Comparison of ENCODE assay signal across 16 mouse cellular contexts in genomic region chr14:29334216-29334615, GRCm38 (mm10).
DNase-seq lines count a peak whose midpoint lies in the region; TF ChIP-seq lines count a peak whose summit lies in the region.
"Had no signal": no experiment of that assay in that cellular context is flagged by ENCODE, and none has a peak within 500 bp of the region (broad histone marks: within the 10 kb centered on the region; RNA-seq: fewer than 3 reads in every experiment).

No protein-coding gene starts in this region.

- TF ChIP-seq EP300 in heart, adult 2 months (IDR thresholded peaks at IDR 0.05; ENCODE audit: insufficient read depth, low read depth, low read length), result no peak

- WGBS in heart, adult 2 months, result 76% methylated on average over 2 of the region's 2 CpGs

- peak; percentile 64 for DNase-seq in heart, adult 11 months
- no peak for DNase-seq in heart, adult 2 months
- peak; percentile 49 for DNase-seq in cerebellum, adult 8-10 months
- DNase-seq in cerebellum, postnatal 25 days, result peak; percentile 80 to 81
- DNase-seq in gastrocnemius, adult 18-20 months (ENCODE audit: low spot score), result no peak
- DNase-seq in spleen, postnatal 14 days (ENCODE audit: low spot score in 2 of 2), result no peak
- DNase-seq in kidney, postnatal 4 days, result no peak
- DNase-seq: adrenal gland, postnatal 14 days; forebrain, postnatal 0 days; gastrocnemius, adult 2 months; gastrocnemius, postnatal 25 days; heart, postnatal 10 days; heart, postnatal 4 days had no signal

- intact Hi-C loops in heart, adult 2 months (cut with DNase I), result no loop called here

- no peak for TF ChIP-seq CTCF in heart, adult 2 months (IDR thresholded peaks at IDR 0.05)

- no peaks in the 10 kb centered on the region for H3K27me3 ChIP-seq in heart, adult 2 months (ENCODE audit: control insufficient read depth, insufficient read depth, low read length)
- H3K27me3 ChIP-seq: forebrain, embryonic 13.5 days; hindbrain, embryonic 12.5 days had no signal

- no peak for TF ChIP-seq POLR2A in heart, adult 2 months (IDR thresholded peaks at IDR 0.05; ENCODE audit: insufficient read depth, low read depth, low read length)

- H3K4me3 ChIP-seq in heart, adult 2 months, result no peak overlapping the region
- H3K4me3 ChIP-seq: forebrain, embryonic 13.5 days; gastrocnemius, adult 2 months; heart, embryonic 10.5 days; hindbrain, embryonic 12.5 days had no signal

- H3K9ac ChIP-seq in heart, adult 2 months (ENCODE audit: low read depth, low read length), result no peak overlapping the region
- H3K9ac ChIP-seq: forebrain, embryonic 13.5 days; forebrain, postnatal 0 days; hindbrain, embryonic 12.5 days had no signal

- H3K36me3 ChIP-seq in heart, adult 2 months (ENCODE audit: control insufficient read depth, insufficient read depth, low read length), result no peaks in the 10 kb centered on the region
- H3K36me3 ChIP-seq: heart, embryonic 10.5 days; hindbrain, embryonic 12.5 days had no signal

- H3K27ac ChIP-seq in heart, adult 2 months, result no peak overlapping the region
- H3K27ac ChIP-seq: forebrain, embryonic 13.5 days; gastrocnemius, adult 2 months; heart, embryonic 10.5 days; hindbrain, embryonic 12.5 days had no signal

- no peaks in the 10 kb centered on the region for H3K4me1 ChIP-seq in heart, adult 2 months (ENCODE audit: control insufficient read depth, insufficient read depth, low read length)
- H3K4me1 ChIP-seq: forebrain, embryonic 13.5 days; heart, embryonic 10.5 days; hindbrain, embryonic 12.5 days had no signal

- no peaks in the 10 kb centered on the region for H3K79me2 ChIP-seq in heart, adult 2 months (replicated peaks; ENCODE audit: control insufficient read depth, insufficient read depth, low read length)

Comparison
In these comparisons a context has a peak if more than half of its experiments do, and no peak if none do; other contexts are left out.
1. DNase-seq: peak in heart, adult 11 months (single experiment), cerebellum, adult 8-10 months (single experiment) and cerebellum, postnatal 25 days (2 of 2); none in heart, adult 2 months (0 of 2), gastrocnemius, adult 18-20 months (single experiment), spleen, postnatal 14 days (0 of 2) and kidney, postnatal 4 days (0 of 2).